Mouse (Mus musculus): ENCODE data around the gene Elane.
A peak's percentile ranks its signal among the peaks of the same experiment; 100 is the strongest.

The Elane gene

DNA sequence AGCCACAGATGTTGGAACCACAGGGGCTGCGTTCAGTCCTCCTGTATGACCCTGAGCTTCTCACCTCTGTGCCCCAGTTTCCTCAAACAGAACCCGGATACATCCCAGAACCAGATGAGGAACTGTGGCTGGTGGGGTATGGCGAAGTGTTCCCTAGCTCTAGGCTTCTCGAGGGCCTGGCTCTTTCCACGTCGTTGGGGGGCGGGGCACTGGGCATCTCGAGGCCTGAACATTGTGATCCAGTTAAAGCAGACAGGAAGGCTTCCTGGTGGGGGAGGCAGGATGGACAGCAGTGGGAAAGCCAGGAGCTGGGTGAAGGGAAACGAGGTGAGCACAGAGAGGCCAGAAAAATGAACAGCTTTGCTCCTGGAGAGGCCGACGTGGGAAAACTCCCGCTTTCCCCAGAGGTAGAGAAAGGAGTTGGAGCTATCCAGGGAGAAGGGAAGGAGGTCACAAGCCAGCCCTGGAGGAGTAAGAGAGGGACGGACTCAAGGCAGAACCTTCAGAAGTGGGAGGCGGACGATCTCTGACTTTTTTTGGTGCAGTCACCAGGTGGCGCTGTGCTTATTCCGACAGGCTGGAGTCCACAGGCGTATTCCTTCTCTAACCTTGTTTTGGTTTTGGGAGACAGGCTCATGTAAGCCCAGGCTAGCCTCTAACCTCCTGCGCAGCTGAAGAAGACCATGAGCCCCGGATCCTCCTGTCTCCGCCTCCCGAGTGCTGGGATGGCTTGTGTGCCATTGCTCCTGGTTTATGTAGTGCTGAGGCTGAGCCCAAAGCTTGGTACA, 2.6 kb upstream of the Elane start:
- peak; percentile 90 to 91 for DNase-seq

DNA sequence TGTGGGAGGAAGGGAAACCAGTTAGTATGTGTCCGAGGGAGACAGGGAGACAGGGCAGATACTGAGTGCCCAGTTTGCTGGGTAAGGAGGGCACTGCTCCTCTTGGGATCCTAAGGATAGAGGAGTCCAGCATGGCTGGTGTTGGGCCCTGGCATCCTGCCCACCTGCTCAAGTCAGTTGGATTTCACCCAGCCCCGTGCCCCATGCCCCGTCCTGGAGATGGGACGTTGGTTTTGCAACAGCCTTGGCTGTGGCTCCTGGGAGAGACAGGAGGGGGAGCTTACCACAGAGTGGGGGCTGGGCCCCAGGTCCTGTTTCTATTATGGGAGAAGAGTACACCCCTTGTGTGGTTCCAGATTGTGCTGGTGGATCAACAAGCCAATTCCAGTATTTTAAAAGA, 1.6 kb upstream of the Elane start:
- DNase-seq: peak; percentile 92 to 94

DNA sequence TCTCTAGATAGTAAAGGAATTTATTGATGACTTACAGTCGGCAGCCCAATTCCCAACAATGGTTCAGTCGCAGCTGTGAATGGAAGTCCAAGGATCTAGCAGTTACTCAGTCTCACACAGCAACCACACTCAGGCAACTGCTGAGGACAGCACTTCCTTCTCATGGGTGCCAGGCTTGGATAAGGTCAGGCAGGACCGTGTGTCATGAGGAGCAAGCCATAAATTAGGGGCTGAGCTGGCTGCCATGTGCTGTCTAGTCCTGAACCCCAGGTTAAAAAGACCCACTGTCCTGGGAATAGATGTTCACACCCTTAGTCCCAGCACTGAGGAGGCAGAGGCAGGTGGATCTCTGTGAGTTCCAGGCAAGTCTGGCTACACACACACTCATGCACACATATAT, 1.1 kb upstream of the Elane start:
- peak in 1 of 2 experiments; percentile 47 for DNase-seq

- no peak for DNase-seq
Observed at GRCm38 (mm10) chr10:79886611-79887010, 564 bp downstream of the Elane start.

DNA sequence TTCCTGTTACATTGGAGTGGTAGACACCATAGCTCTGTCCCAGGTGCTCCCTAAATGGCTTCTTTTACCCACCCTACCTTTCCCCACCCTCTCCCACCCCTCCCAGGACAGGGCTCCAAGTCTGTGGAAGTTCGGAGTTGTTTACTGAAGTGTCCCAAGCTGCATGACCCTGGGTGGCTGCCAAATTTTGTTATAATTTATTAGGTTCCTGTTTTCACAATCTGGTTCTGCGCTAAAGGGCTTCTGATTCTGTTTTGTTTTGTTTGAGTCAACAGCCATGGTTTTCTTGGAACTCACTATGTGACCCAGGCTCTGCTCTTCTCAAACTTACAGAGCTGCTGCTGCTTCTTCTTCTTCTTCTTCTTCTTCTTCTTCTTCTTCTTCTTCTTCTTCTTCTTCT, 3.3 kb downstream of the Elane start:
- DNase-seq: peak; percentile 47 to 73

DNA sequence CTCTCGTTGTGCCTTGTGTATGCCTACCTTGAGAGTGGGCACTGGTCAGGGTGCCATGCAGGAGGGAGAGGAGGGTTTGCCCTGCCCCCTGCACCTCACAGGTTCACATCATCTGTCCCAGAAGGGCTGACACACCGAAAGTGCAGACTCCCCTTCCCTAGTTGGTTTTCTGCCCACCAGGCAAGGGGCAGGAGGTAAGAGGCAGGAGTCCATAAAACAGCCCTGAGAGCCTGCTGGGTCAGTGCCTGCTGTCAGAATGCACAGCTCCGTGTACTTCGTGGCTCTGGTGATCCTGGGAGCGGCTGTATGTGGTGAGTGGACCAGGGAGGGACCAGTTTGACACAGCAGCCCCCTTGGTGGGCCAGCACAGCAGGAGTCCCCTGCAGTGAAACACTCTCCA, 4.6 kb downstream of the Elane start, which contains the start of gene Cfd:
Gene Cfd (plus strand): TSS at position 184 of the 400 bp plus-strand sequence.
- DNase-seq: no peak

GRCm38 (mm10) chr10:79892451-79893118, 6.5 kb downstream of the Elane start:
- peak; percentile 83 to 85 for DNase-seq

- DNase-seq: peak in 1 of 2 experiments; percentile 49
Observed at GRCm38 (mm10) chr10:79896306-79896705, 10.3 kb downstream of the Elane start.

- no peak for DNase-seq
Observed at GRCm38 (mm10) chr10:79896814-79897213, 10.8 kb downstream of the Elane start.

DNA sequence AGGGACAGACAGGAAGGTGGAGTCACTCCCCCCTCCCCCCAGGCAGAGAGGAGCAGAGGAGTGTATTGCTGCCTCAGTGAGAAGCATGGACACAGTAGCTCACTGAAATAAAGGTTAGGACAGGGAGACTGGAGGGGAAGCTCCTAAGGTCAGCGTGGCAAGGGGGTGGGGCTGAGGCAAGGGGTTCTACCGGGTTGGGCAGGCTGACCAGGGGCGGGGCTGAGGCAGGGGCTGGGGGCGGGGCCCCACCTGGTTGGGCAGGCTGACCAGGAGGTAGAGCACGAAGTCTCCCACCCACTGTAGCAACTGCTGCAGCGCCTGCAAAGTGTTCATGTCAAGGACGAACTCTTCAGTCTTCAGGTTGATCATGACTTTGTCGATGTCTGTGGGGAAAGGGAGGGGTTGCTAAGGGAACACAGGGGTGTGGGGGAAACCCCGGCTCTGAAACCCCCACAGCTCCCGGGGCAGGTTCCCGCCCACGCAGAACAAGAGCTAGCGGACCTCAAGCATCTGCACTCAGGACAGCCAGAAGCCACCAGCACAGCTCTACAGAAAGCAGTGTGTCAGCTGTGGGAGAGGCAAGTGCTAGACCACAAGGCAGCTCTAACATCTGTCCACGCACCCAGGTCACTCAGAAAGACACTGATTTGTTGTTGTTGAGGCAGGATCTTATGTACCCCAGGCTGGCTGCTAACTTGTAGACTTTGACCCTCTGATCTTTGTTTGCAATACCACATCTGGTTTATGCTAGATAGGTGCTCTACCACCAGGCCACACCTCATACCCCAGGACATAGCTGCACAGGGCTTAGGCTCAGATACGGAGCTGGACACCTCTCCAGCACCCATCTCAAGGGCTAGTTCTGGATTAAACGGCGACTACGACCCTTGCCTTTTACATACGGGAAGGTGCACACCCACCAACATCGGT, 11.5 kb downstream of the Elane start:
- DNase-seq: peak; percentile 53 to 83

- no peak for DNase-seq
Observed at GRCm38 (mm10) chr10:79900951-79901410, 14.9 kb downstream of the Elane start.

GRCm38 (mm10) chr10:79906712-79907111, 20.7 kb downstream of the Elane start:
- no peak for DNase-seq

DNA sequence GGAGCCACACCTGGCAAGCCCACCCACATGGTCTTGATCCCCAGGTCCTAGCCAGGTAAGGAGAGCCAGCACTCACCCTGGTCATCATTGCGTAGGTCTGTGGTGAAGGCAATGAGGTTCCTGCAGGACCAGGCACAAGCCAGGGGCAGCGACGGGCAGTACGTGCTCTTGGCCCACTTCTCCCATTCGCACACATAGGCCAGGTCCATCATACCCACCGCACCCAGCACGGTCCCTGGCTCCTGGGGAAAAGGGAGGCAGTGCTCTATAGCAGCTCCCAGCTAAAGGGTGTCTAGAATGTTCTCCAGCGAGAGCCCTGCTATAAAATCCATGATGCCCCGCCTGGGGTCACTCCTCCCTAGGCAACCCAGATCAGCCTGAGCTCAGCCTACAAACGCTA, 21.4 kb downstream of the Elane start:
- no peak for DNase-seq

DNA sequence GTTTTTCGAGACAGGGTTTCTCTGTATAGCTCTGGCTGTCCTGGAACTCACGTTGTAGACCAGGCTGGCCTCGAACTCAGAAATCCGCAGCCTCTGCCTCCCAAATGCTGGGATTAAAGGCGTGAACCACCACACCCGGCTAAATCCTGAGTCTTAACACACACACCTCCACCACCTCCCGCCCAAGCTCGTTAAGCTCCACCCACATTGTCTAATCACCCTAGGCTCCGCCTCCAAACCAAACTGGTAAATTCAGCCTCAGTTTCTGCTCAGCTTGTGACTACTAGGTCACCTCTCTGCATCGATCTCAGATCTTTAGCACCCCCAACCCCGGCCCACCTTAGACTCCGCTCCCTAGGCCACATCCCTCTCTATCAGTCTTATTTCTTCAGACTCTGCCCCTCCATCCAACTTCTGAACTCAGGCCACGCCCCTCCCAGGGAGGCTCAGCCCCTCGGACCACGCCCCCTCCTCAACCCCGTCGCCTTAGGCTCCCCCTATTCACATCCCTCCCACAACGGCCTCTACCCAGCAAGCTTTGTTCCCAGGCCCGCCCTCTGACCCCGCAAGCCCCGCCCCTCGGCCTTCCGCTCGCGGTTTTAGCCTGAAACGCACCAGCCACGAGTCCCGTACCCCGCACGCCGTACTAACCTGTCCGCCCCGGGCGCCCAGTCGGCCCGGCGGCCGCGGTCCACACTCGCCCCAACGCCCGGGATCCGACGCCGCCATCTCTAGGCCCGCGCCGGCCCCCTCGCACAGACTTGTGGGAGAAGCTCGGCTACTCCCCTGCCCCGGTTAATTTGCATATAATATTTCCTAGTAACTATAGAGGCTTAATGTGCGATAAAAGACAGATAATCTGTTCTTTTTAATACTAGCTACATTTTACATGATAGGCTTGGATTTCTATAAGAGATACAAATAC, 22.4 kb downstream of the Elane start, which contains the start of gene Med16:
Gene Med16 (minus strand): TSS at position 757 of the 925 bp plus-strand sequence.
- peak; percentile 98 for DNase-seq

GRCm38 (mm10) chr10:79909092-79909922, 23.3 kb downstream of the Elane start:
- DNase-seq: peak in 1 of 2 experiments; percentile 41

DNA sequence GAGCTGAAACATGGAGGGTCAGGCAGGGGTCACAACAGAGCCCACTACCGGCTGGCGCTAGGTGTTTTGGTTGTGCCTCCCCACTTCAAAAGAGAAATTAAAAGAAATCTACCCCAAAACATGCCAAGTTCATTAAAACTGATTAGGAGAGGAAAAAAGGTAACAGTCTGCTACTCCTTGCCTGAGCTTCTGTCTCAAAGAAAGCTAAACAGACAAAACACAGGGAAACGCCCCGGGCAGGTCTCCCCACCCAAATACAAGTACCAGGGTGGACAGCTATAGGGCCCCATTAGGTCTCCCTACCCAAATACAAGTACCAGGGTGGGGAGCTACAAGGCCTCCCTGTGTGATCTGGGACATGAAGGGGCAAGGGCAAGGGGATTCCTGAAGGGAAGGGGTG, 24.5 kb downstream of the Elane start, which contains the start of gene Gm26602:
Gene Gm26602 (plus strand): TSS at position 301 of the 400 bp plus-strand sequence.
- DNase-seq: no peak

- DNase-seq: no peak
Observed at GRCm38 (mm10) chr10:79912412-79912811, 26.4 kb downstream of the Elane start.

DNA sequence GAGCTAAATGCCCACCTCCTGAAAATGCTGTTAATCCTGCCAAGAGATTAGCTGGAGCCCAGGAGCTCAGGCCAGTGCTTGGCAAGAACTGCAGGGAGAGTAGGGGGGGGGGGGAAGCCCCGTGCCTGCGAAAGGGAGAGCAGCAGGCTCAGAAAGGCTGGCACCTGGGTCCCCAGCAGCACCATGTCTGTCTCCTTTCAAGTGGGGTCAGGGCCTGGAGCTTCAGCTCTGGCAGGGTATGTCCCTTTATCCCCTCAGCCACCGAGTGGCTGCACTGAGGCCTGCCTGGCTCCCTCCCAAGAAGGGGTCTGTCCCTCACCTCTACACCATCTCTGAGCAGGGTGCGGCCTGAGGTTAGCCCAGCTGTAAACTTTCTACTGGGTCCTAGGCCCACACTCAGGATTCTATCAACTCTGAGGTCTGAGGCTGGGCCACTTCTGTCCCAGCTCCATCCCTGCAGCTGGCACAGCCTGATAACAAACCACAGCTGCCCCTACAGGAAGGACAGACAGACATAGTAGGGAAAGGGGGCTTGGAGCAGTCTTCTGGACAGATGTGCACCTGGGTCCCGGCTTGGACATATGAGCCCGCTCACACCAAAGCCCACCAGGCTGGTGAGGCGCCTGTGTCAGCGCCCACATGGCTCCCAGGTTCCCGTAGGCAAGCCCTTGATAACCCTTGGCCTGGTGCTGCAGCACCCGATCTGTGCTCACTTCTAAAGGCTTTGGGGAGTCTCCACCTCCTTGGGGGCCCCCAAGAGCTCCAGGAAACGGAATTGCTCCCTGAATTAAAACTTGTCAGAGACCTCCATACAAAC, 28.3 kb downstream of the Elane start:
- no peak for DNase-seq

- no peak for DNase-seq
Observed at GRCm38 (mm10) chr10:79914948-79915596, 29.0 kb downstream of the Elane start.
